Mouse (Mus musculus) megakaryocyte, adult 5-6 weeks (primary cell): Measurements from ENCODE around the gene Tmem199. TPM values are rescaled to one million over a fixed set of nuclear protein-coding genes. Genes with fewer than 3 reads are reported as not detected.
"Not testable (repeated sequence)": the region's sequence is repeated elsewhere in the genome, so short reads cannot be mapped to it uniquely, and the experiment has no call there.

Source experiments
- ATAC-seq: 2 replicates; pipeline ENCODE4 v1.8.0; 2016; ENCODE audit warnings: mild to moderate bottlenecking, inconsistent platforms; ENCODE audit not compliant: poor library complexity, severe bottlenecking
- total RNA-seq, 2 experiments: library from RNA; stranded (forward) in 1 of 2; stranded (reverse) in 1 of 2; fragments of 153-499, 151-499 nt in 1 of 2; fragments of 221-1000, 200-1000 nt in 1 of 2; gene quantifications; 2 replicates each; pipeline versions ENCODE4 v1.2.3 to v1.2.4; 2015 to 2017

Gene Tmem199
- 18.5 and 24.4 TPM in 2 replicates for total RNA-seq (2015)
- 26.1 and 27.3 TPM in 2 replicates for total RNA-seq (2017)

DNA sequence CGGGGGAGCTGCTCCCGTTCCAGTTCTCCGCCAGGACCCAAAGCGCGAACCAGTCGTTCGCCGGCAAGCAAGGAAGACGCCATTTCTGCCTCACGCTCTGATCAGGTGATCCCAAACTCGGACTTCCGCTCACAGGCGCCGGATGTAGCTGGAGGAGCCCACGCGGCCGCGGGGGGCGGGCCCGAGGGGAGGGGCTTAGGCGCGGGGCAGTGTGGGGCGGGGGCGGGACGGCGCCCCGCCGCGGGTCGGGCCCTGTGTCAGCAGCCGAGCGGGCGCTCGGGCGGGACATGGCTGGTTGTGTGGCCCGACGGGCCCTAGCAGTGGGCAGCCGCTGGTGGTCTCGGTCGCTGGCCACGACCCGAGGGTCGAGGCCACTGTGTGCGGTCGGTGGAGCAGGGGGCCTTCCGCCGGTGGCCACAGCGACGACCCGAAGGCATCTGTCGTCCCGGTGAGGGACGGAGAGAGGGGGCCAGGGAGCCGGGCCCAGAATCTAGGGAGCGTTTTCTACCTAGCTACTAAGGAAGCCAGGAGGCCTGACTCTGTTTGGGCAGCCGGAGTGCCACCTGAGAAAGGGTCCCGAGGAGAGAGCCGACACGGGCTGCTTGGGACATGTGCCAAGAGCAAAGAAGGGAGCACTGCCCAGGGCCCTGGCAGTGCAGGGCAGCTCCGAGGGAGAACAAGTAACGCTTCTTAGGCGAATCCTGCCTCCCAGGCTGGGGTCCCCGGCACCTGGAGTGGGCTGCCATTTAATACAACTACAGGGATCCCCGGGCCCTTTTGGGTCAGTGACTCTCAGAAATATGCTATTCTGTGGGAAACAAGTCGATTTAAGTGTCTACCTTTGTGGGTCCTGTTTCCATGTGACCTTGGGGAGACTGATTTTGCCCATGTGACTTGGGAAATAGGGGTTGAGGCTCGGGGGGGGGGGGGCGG is at the start of gene Tmem199, which contains the start of gene Poldip2:
Tmem199 (minus strand) TSS at position 148 of the 933 bp plus-strand sequence.
Poldip2 (plus strand) TSS at position 169 of the 933 bp plus-strand sequence.
- peak; percentile 99 for ATAC-seq

DNA sequence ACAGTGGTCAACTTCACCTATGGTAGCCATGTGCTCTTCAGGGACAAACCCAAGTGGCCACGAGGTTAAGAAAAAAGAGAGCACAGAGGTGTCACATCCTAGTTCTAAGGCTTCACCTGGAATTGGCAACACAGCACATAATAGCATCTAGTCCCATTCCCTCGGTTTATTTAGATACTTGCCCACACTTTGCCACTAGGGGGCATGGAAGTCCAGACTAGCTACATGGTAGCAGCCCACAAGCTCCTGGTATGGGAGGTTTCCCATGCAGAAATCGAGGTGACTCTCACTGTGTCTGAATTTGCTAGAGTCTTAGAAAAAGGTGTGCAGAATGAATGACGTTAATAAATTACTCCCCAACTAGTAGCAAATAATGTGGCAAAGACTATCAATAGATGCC is 48.5 kb upstream of the Tmem199 start:
- ATAC-seq = peak; percentile 82

GRCm38 (mm10) chr11:78557241-78557640 is 45.3 kb upstream of the Tmem199 start:
- no peak for ATAC-seq

- no peak for ATAC-seq
These were observed 44.1 kb upstream of the Tmem199 start for GRCm38 (mm10) chr11:78556070-78556469.

GRCm38 (mm10) chr11:78555623-78556022 is 43.7 kb upstream of the Tmem199 start:
- no peak for ATAC-seq

GRCm38 (mm10) chr11:78551059-78551398 is 39.1 kb upstream of the Tmem199 start:
- no peak for ATAC-seq

- ATAC-seq = peak; percentile 100
These were observed 38.4 kb upstream of the Tmem199 start, which contains the start of gene Tmem97 for GRCm38 (mm10) chr11:78550168-78551058. Gene Tmem97, minus strand, starts transcription at chr11:78550777.

GRCm38 (mm10) chr11:78549491-78549987 is 37.6 kb upstream of the Tmem199 start:
- no peak for ATAC-seq

GRCm38 (mm10) chr11:78547718-78548460 is 35.9 kb upstream of the Tmem199 start:
- ATAC-seq = no peak

- no peak for ATAC-seq
These were observed 33.2 kb upstream of the Tmem199 start for GRCm38 (mm10) chr11:78545181-78545580.

- ATAC-seq = no peak
These were observed 32.6 kb upstream of the Tmem199 start for GRCm38 (mm10) chr11:78544449-78545111.

DNA sequence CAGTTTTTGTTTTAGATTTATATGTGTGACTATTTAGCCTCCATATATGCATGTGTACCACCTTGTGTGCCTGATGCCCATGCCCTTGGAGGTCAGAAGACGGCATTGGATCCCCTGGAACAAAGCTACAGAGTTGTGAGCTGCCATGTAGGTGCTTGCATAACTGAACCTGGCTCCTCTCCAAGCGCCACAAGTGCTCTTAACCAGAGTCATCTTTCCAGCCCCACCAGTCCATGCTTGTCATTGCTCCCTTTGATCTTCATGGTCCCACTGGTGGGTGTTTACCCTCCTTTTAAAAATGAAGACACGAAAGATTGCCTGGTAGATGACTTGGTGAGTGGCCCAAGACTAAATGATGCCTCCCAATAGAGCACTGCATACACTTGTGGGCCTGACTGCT is 28.4 kb upstream of the Tmem199 start:
- ATAC-seq = no peak

DNA sequence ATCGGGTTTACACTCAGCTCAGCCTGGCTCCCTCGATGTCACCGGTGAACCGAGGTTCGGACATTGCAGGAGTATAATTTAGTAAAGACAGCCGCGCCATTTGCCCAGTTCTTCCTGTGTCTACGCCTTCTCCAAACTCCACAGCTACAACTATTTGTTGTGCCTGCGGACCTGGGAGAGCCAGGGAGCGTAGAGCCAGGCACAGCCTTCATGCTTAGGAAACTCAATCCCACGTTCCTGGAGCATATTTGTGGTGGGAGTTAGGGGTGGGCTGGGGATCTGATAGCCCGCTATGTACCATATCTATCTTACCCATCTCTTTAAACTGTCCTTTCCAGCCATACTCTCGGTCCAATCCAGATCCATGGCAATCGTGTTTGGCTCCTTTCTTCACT is 24.7 kb upstream of the Tmem199 start:
- no peak; the same call in 1 of the 2 replicates for ATAC-seq

DNA sequence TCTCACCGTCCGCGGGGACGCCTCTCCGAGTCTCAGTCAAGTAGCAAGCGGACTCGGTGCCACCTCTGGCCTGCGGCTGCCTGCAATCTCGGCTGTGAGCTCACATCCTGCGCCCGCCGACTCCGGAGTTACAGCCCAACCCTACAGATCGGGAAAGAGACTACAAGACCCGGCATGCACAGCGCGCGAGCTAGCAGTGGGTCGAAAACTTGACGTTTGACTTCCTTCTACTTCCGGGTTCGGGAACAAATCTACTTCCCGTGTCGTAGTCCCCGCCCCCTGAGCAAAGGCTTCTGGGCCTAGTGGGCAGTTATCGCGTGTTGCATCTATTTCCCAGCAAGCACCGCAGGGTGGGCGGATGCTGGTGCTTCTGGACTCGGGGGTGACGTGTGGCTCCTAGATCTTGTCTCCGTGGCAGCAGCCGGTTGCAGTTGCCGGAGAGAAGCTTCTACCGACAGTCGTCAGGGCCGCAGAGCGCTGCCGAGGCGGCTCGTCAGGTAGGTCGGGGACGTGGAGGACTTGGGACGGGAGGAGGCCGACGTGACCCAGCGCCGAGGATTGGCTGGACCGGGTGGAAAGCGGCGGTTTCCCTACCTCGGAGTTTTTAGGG is 24.2 kb upstream of the Tmem199 start, which contains the start of the genes Tnfaip1 and Ift20:
Tnfaip1 (minus strand) TSS at position 253 of the 610 bp plus-strand sequence.
Ift20 (plus strand) TSS at position 282 of the 610 bp plus-strand sequence.
- ATAC-seq = peak; percentile 95

DNA sequence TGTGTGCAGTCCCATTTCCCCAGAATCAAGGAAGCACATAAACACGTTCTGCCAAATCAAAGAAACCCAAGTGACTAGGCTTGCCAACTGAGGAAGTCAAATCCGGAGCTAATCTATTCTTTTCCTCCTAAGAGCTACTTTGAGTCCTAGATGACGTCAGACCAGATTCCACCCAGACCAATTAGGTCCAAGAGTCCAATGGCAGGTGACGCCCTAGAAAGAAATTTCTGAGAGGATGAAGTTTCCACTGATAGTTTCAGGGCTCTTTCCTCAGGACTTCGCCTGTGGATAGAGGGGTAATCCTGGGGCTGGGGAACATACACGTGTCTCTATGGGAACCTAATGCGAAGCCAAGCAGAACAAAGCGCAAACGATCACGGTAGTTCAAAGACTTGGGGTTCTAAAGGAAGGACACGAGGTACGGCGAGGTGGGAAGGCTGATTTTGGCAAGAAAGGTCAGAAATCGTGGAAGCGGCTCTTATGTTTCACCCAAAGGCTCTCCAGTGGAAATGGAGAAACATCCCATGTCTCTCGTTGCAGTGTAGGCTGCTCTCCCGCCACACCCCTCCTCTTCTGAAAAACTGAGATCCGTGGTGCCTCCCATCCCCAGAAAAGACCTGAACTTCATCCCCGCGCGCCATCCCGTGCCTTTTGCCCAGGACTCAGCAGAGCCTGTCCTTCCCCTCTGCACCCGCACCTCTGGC is 23.6 kb upstream of the Tmem199 start:
- no peak for ATAC-seq

GRCm38 (mm10) chr11:78534516-78534915 is 22.5 kb upstream of the Tmem199 start:
- ATAC-seq = no peak

GRCm38 (mm10) chr11:78531515-78531914 is 19.5 kb upstream of the Tmem199 start:
- ATAC-seq = not testable (repeated sequence)

DNA sequence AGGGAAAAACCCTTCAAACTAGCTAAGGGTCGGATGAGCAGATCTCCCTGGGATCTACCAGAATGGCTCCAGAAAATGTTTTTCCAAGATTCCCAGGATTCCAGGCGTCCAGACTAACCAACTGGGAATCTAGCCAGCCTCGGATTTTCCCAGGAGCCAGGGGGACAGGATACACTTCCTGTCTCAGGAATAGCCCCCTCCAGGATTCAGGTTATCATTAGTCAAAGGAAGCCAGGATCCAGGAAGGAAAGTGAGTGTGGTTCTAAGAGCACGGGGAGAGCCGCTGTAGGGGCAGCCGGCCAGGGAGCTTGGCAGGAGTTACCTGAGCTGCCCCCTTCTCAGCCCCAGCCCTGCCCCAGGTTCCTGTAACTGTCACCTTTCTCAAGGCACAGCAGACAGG is 19.1 kb upstream of the Tmem199 start:
- no peak for ATAC-seq

- ATAC-seq = no peak
These were observed 18.0 kb upstream of the Tmem199 start for GRCm38 (mm10) chr11:78530001-78530400.
